In the genomic region with DNA sequence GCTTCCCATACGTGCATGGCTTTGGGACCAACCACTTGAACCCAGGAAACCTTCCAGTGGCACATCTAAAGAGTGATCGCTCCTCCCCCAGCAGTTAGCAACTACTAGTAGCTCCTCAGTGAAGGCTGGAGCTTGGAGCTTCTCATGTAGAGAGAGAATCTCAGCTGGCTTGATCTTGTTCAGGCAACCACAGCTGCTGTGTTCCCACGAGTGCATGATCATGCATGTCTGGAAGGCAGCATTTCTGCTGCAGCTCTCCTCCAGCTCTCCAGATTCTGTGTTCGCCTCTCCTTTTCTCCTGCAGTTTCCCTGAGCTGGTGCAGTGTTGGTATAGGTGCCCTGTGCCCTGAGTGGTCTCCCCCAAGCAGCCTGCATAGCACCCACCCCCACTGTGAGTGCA, we compare ENCODE assay signal across 24 mouse cellular contexts. TPM values are rescaled to one million over a fixed set of nuclear protein-coding genes. Genes with fewer than 3 reads are reported as not detected.
DNase-seq lines count a peak whose midpoint lies in the region; ATAC-seq lines count a peak whose summit lies in the region.
"Had no signal": no experiment of that assay in that cellular context is flagged by ENCODE, and none has a peak within 500 bp of the region (broad histone marks: within the 10 kb centered on the region; RNA-seq: fewer than 3 reads in every experiment).

No protein-coding gene starts in this region.

- intact Hi-C loops in left cerebral cortex, postnatal 10 days (cut with DNase I) = no loop called here

- no peak for DNase-seq in frontal cortex, postnatal 25 days (ENCODE audit: low spot score in 2 of 2)
- DNase-seq in retina, postnatal 1 day = peak; percentile 33
- DNase-seq in retina, embryonic 14.5 days (ENCODE audit: low spot score) = no peak
- DNase-seq in naive thymus-derived CD4-positive, alpha-beta T cell, adult 2 months (ENCODE audit: low read depth) = peak; percentile 21
- no peak for DNase-seq in left cerebral cortex, postnatal 10 days (ENCODE audit: extremely low spot score in 1 of 2, low spot score in 2 of 2)
- DNase-seq: adrenal gland, adult 2 months; adrenal gland, postnatal 36 days; B cell, adult 2 months; cerebellum, adult 2 months; cerebellum, postnatal 14 days; gastrocnemius, adult 2 months; gastrocnemius, postnatal 36 days; heart, postnatal 10 days; kidney, adult 2 months; kidney, postnatal 36 days; left cerebral cortex, postnatal 4 days; liver, postnatal 0 days; lung, postnatal 36 days had no signal

- ATAC-seq in frontal cortex, adult (ENCODE audit: low TSS enrichment) = peak; percentile 52
- peak; percentile 22; the same call in 1 of the 2 replicates for ATAC-seq in granulocyte monocyte progenitor cell, adult 5-6 weeks (replicated peaks; ENCODE audit: poor library complexity, severe bottlenecking)
- ATAC-seq: activated CD4-positive, CD25-positive, alpha-beta regulatory T cell, adult 4 months; intestine, embryonic 15.5 days; liver, embryonic 12.5 days; liver, postnatal 0 days had no signal

RNA-seq across cellular contexts. Expression of a gene that starts 41.0 kb away (rescaled TPM):
- not detected in 2 replicates for total RNA-seq in granulocyte monocyte progenitor cell, adult 5-6 weeks (2014; fragmentation: Nextera tagmentation)
- total RNA-seq in granulocyte monocyte progenitor cell, adult 5-6 weeks (2017) = not detected in 2 replicates
- total RNA-seq in left cerebral cortex, postnatal 10 days (2021) = 100 to 1,000 TPM; 366 TPM
- total RNA-seq: monocyte, adult 5-6 weeks had no signal

Comparison
In these comparisons a context has a peak if more than half of its experiments do, and no peak if none do; other contexts are left out.
1. DNase-seq: peak in retina, postnatal 1 day (single experiment) and naive thymus-derived CD4-positive, alpha-beta T cell, adult 2 months (single experiment); none in frontal cortex, postnatal 25 days (0 of 2), retina, embryonic 14.5 days (single experiment) and left cerebral cortex, postnatal 10 days (0 of 2).
2. RNA of a gene that starts 41.0 kb away (total RNA-seq): 366 TPM in left cerebral cortex, postnatal 10 days; not detected in granulocyte monocyte progenitor cell, adult 5-6 weeks; every median in the first group is over 100 times any median in the second.